Mouse (Mus musculus): ENCODE results near the gene Krt12.

DNA sequence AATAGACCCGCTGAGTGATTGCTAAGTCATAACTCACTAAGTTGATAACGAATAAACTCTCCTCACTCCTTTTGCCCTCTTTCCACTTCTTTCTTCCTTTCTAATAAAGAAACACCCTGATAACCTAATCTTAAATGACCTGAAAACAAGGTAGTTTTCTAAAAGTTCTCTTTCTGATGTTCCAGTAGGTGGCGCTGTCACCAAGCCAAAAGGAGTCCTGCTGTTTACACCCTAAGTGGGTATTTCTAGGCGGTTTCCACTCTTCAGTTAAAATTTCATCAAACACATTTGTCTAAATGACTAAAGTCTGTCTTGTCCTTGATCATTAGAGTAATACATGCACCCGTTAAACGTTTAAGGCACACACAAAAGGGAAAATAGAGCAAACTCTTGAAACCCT lies 8.8 kb downstream of the Krt12 start:
- TF ChIP-seq CTCF (conservative IDR thresholded peaks at IDR 0.05; ENCODE audit: insufficient read depth, insufficient read length, low read depth, low read length) (peak; percentile 40), POLR2A (IDR thresholded peaks at IDR 0.05; ENCODE audit: low read depth, low read length) (no peak)

Data from kidney, adult 2 months (tissue).